11 mouse cellular contexts compared by ENCODE assay signal in the genomic region with DNA sequence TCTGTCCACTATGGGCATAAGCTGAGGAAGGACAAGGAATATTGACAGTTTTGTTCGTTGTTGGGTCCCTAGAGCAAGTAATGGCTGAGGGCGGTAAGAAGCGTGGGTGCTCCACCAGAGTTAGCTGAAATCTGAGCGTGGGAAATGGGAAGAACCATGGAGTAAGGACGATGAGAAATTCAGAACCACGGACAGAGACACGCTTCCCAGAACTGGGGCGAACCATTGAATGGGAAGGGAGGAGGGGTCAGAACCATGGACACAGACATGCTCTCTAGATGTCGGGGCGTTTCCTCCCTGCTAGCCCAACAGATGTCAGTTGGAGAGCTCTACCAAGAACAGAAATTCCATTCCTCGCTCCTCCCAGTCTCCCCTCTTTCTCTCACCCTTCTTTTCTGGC.
DNase-seq lines count a peak whose midpoint lies in the region; ATAC-seq lines count a peak whose summit lies in the region.
"Had no signal": no experiment of that assay in that cellular context is flagged by ENCODE, and none has a peak within 500 bp of the region (broad histone marks: within the 10 kb centered on the region; RNA-seq: fewer than 3 reads in every experiment).

No protein-coding gene starts in this region.

- H3K9me3 ChIP-seq in hindbrain, embryonic 10.5 days, result 0 out of 2 replicates have a peak, but pooled peaks cover 4% of the 10 kb centered on the region
- H3K9me3 ChIP-seq in hindbrain, embryonic 12.5 days (replicated peaks), result no peaks in the 10 kb centered on the region
- H3K9me3 ChIP-seq in neural tube, embryonic 15.5 days (replicated peaks), result no peaks in the 10 kb centered on the region

- no peak overlapping the region for H3K27ac ChIP-seq in hindbrain, embryonic 10.5 days
- no peak overlapping the region for H3K27ac ChIP-seq in hindbrain, embryonic 12.5 days
- no peak overlapping the region for H3K27ac ChIP-seq in neural tube, embryonic 15.5 days (replicated peaks)
- H3K27ac ChIP-seq: liver, embryonic 13.5 days had no signal

- H3K9ac ChIP-seq in hindbrain, embryonic 12.5 days, result no peak overlapping the region
- no peak overlapping the region for H3K9ac ChIP-seq in neural tube, embryonic 15.5 days (replicated peaks)
- H3K9ac ChIP-seq: liver, embryonic 13.5 days had no signal

- DNase-seq in hindbrain, embryonic 10.5 days (ENCODE audit: low spot score), result peak; percentile 24
- peak; percentile 35 for DNase-seq in neural tube, embryonic 10.5 days (ENCODE audit: extremely low spot score, low spot score)
- DNase-seq in embryo, embryonic 9.5 days (ENCODE audit: extremely low spot score), result peak; percentile 51
- peak; percentile 61 for DNase-seq in testis, postnatal 10 days (ENCODE audit: low spot score)
- DNase-seq in gastrocnemius, adult 8-10 months (ENCODE audit: low spot score in 2 of 2), result no peak
- DNase-seq in thymus, postnatal 10 days (ENCODE audit: low spot score in 2 of 2), result no peak
- DNase-seq: cerebellum, adult 11-12 months; liver, embryonic 13.5 days had no signal

- no peaks in the 10 kb centered on the region for H3K4me1 ChIP-seq in hindbrain, embryonic 10.5 days (replicated peaks)
- no peaks in the 10 kb centered on the region for H3K4me1 ChIP-seq in hindbrain, embryonic 12.5 days
- H3K4me1 ChIP-seq in neural tube, embryonic 15.5 days, result no peaks in the 10 kb centered on the region
- H3K4me1 ChIP-seq: liver, embryonic 13.5 days had no signal

- 14% methylated on average over 11 of the region's 11 CpGs for WGBS in hindbrain, embryonic 10.5 days
- 26% methylated on average over 11 of the region's 11 CpGs for WGBS in hindbrain, embryonic 12.5 days
- WGBS in neural tube, embryonic 15.5 days, result 19% methylated on average over 11 of the region's 11 CpGs

- no peak for ATAC-seq in hindbrain, embryonic 12.5 days (ENCODE audit: low FRiP score)
- ATAC-seq in neural tube, embryonic 15.5 days (ENCODE audit: low FRiP score), result no peak

- no peak overlapping the region for H3K4me2 ChIP-seq in hindbrain, embryonic 12.5 days (replicated peaks)
- no peak overlapping the region for H3K4me2 ChIP-seq in neural tube, embryonic 15.5 days
- H3K4me2 ChIP-seq: liver, embryonic 13.5 days had no signal

- H3K4me3 ChIP-seq in hindbrain, embryonic 10.5 days, result no peak overlapping the region
- H3K4me3 ChIP-seq in hindbrain, embryonic 12.5 days, result no peak overlapping the region
- no peak overlapping the region for H3K4me3 ChIP-seq in neural tube, embryonic 15.5 days (replicated peaks)
- H3K4me3 ChIP-seq: liver, embryonic 13.5 days had no signal

- H3K36me3 ChIP-seq in hindbrain, embryonic 10.5 days, result no peaks in the 10 kb centered on the region
- no peaks in the 10 kb centered on the region for H3K36me3 ChIP-seq in hindbrain, embryonic 12.5 days
- no peaks in the 10 kb centered on the region for H3K36me3 ChIP-seq in neural tube, embryonic 15.5 days
- H3K36me3 ChIP-seq: G1E; liver, embryonic 13.5 days had no signal

- no peaks in the 10 kb centered on the region for H3K27me3 ChIP-seq in hindbrain, embryonic 10.5 days (ENCODE audit: insufficient read depth, poor library complexity, severe bottlenecking)
- no peaks in the 10 kb centered on the region for H3K27me3 ChIP-seq in hindbrain, embryonic 12.5 days
- H3K27me3 ChIP-seq in neural tube, embryonic 15.5 days (replicated peaks), result 0 out of 2 replicates have a peak, but pooled peaks cover 4% of the 10 kb centered on the region
- H3K27me3 ChIP-seq: liver, embryonic 13.5 days had no signal

Comparison
In these comparisons a context has a peak if more than half of its experiments do, and no peak if none do; other contexts are left out.
1. DNase-seq: peak in hindbrain, embryonic 10.5 days (single experiment), neural tube, embryonic 10.5 days (single experiment), embryo, embryonic 9.5 days (single experiment) and testis, postnatal 10 days (single experiment); none in gastrocnemius, adult 8-10 months (0 of 2) and thymus, postnatal 10 days (0 of 2).